Mouse (Mus musculus) kidney, embryonic 14.5 days (tissue): ENCODE results near the gene Tmem45a2. TPM values are rescaled to one million over a fixed set of nuclear protein-coding genes. Genes with fewer than 3 reads are reported as not detected.

Experiments
- polyA plus RNA-seq: library from polyadenylated mRNA; unstranded; fragments of >200 nt; fragmentation: Nextera tagmentation; extraction: Ambion mirVana; gene quantifications from 2 replicates; pipeline ENCODE4 v1.2.1, GENCODE M21; 2014

Tmem45a2 gene
- polyA plus RNA-seq, 1 experiment from 2014 or later: not detected

Other genes starting within 250 kb of the Tmem45a2 start
- 22.5 and 26.3 TPM in 2 replicates for gene Tmem45a, start 185.2 kb downstream of the Tmem45a2 start, polyA plus RNA-seq
- gene Lnp1, start 143.3 kb downstream of the Tmem45a2 start, polyA plus RNA-seq: not detected in 2 replicates
- 47.0 and 63.7 TPM in 2 replicates for gene Tomm70a, start 50.3 kb upstream of the Tmem45a2 start, polyA plus RNA-seq
- 90.9 and 101 TPM in 2 replicates for gene Nit2, start 96.0 kb upstream of the Tmem45a2 start, polyA plus RNA-seq
- gene Tbc1d23, start 160.1 kb upstream of the Tmem45a2 start, polyA plus RNA-seq: 28.1 and 31.2 TPM in 2 replicates
- gene Tmem30c, start 221.5 kb upstream of the Tmem45a2 start, polyA plus RNA-seq: 0.09 and 0.41 TPM in 2 replicates